Mouse (Mus musculus): ENCODE results near the gene Gm6871. TPM values are rescaled to one million over a fixed set of nuclear protein-coding genes. Genes with fewer than 3 reads are reported as not detected.
A peak's percentile ranks its signal among the peaks of the same experiment; 100 is the strongest.
"Not testable (repeated sequence)": the region's sequence is repeated elsewhere in the genome, so short reads cannot be mapped to it uniquely, and the experiment has no call there.

The Gm6871 gene
- not detected in 2 replicates for polyA plus RNA-seq (2014; fragmentation: Nextera tagmentation; extraction: Ambion mirVana)

DNA sequence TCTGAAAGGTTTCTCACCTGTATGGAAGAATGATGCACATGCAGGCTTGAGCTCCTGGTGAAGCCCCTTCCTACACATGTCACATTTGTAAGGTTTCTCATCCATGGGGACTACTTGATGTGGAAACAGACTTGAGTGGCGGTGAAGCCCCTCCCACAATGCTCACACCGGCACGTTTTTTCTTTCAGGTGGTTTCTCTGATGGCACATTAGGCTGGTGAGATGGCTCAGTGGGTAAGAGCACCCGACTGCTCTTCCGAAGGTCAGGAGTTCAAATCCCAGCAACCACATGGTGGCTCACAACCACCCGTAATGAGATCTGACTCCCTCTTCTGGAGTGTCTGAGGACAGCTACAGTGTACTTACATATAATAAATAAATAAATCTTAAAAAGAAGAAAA lies at the start of gene Gm6871:
Gene Gm6871, minus strand, starts transcription at position 101 of the 400 bp plus-strand sequence.
- DNase-seq (ENCODE audit: low spot score); H3K9ac ChIP-seq (ENCODE audit: low read depth, low read length); H3K9me3 ChIP-seq (ENCODE audit: control insufficient read depth, low read length); ATAC-seq (ENCODE audit: low FRiP score); H3K27ac ChIP-seq (ENCODE audit: low read depth, low read length); H3K4me3 ChIP-seq (ENCODE audit: low read depth, low read length); H3K4me2 ChIP-seq (replicated peaks; ENCODE audit: low read depth, low read length); H3K36me3 ChIP-seq (ENCODE audit: control insufficient read depth, insufficient read depth, low read length); H3K27me3 ChIP-seq (ENCODE audit: control insufficient read depth, insufficient read depth, low read length); H3K4me1 ChIP-seq (replicated peaks; ENCODE audit: control insufficient read depth, insufficient read depth, low read length): not testable (repeated sequence)
- 74% methylated on average over 6 of the region's 6 CpGs for WGBS

DNA sequence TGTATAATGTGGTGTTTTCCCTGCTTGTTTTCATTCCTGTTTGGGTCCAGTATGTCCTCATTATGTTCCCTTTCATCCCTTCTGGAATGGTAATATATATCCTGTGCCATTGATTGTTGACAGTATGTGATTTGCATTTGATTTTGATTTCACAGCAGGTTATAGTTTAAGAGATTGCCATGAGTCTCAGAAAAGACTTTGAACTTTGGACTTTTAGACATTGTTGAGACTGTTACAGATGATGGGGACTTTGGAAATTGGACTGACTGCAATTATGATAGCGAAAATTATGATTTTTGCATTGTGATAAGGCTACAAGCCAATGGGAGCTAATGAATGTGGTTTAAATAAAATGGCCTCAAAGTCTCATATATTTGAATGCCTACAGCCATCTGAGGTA lies 42.8 kb upstream of the Gm6871 start:
- WGBS = 91% methylated on average over 1 of the region's 1 CpGs
- ATAC-seq (ENCODE audit: low FRiP score); H3K36me3 ChIP-seq (ENCODE audit: control insufficient read depth, insufficient read depth, low read length): not testable (repeated sequence)

DNA sequence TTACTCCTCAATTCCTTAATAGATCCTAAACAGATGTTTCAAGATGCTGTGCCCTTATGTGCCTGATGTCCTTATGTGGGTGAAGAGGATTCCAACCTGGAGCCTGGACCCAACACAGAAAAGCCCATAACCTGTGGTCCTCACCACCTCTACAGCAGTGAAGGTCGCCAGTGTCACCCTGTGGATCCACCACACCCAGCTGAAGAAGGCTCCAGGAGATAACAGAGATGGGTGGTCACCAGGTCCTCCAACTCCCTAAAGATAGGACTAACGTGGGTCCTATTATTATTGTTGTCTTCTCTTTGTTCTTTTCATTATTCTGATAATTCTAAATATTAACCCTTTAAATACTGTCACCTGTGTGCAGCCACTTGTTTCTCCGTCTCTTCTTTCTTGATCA lies 38.2 kb upstream of the Gm6871 start:
- DNase-seq (ENCODE audit: low spot score) (no peak), ATAC-seq (ENCODE audit: low FRiP score) (no peak)
- H3K36me3 ChIP-seq (ENCODE audit: control insufficient read depth, insufficient read depth, low read length) = peaks cover 2% of the 10 kb centered on the region; the same call in 1 of the 2 replicates
- no peak overlapping the region for H3K4me2 ChIP-seq (replicated peaks; ENCODE audit: low read depth, low read length)
- no peak overlapping the region for H3K4me3 ChIP-seq (ENCODE audit: low read depth, low read length)
- H3K27ac ChIP-seq (ENCODE audit: low read depth, low read length) = no peak overlapping the region
- H3K9ac ChIP-seq (ENCODE audit: low read depth, low read length) = no peak overlapping the region
- no peaks in the 10 kb centered on the region for H3K27me3 ChIP-seq (ENCODE audit: control insufficient read depth, insufficient read depth, low read length)
- 87% methylated on average over 3 of the region's 3 CpGs for WGBS
- H3K9me3 ChIP-seq (ENCODE audit: control insufficient read depth, low read length) = no peaks in the 10 kb centered on the region
- no peaks in the 10 kb centered on the region for H3K4me1 ChIP-seq (replicated peaks; ENCODE audit: control insufficient read depth, insufficient read depth, low read length)

More for the DNA sequence above, 42.8 kb upstream of the Gm6871 start:
- not testable (repeated sequence) for H3K4me2 ChIP-seq (replicated peaks; ENCODE audit: low read depth, low read length); H3K4me3 ChIP-seq (ENCODE audit: low read depth, low read length); H3K27ac ChIP-seq (ENCODE audit: low read depth, low read length); H3K4me1 ChIP-seq (replicated peaks; ENCODE audit: control insufficient read depth, insufficient read depth, low read length); H3K9me3 ChIP-seq (ENCODE audit: control insufficient read depth, low read length); H3K9ac ChIP-seq (ENCODE audit: low read depth, low read length); DNase-seq (ENCODE audit: low spot score); H3K27me3 ChIP-seq (ENCODE audit: control insufficient read depth, insufficient read depth, low read length)

DNA sequence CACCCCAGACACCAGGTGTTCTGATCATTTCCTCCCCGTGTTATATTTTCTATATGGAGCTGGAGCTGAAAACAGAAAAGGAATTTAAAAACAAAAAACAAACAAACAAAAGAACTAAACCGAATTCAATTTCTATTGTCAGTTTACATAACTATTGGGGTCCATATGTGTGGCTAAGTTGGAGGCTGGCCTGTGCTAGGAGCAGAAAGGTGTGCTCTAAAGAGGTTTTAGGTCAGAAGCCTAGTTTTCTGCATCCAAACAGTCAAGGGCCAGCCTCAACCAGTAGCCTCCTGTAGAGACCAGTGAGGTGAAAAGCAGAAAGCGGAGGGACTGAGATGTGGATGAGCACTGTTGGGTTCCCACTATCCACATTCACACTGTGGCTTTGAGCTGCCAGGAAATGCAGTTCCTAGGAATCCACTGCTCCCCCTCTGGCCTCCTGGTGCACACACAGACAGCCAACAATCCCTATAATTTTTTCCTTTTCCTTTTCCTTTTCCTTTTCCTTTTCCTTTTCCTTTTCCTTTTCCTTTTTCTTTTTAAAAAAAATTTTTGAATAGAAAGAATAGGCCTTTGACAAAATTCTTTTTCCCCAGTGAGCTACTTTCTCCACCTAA lies 26.6 kb upstream of the Gm6871 start:
- 14% methylated on average over 3 of the region's 3 CpGs for WGBS
- DNase-seq (ENCODE audit: low spot score) (peak; percentile 11), ATAC-seq (ENCODE audit: low FRiP score) (no peak)
- Histone ChIP-seq H3K27ac (ENCODE audit: low read depth, low read length) (no peak overlapping the region), H3K9ac (ENCODE audit: low read depth, low read length) (peak overlapping the region; percentile 69), H3K27me3 (ENCODE audit: control insufficient read depth, insufficient read depth, low read length) (no peaks in the 10 kb centered on the region), H3K9me3 (ENCODE audit: control insufficient read depth, low read length) (no peaks in the 10 kb centered on the region), H3K4me3 (ENCODE audit: low read depth, low read length) (peak overlapping the region; percentile 63), H3K4me1 (replicated peaks; ENCODE audit: control insufficient read depth, insufficient read depth, low read length) (no peaks in the 10 kb centered on the region), H3K4me2 (replicated peaks; ENCODE audit: low read depth, low read length) (peak overlapping the region; percentile 45), H3K36me3 (ENCODE audit: control insufficient read depth, insufficient read depth, low read length) (no peaks in the 10 kb centered on the region)

DNA sequence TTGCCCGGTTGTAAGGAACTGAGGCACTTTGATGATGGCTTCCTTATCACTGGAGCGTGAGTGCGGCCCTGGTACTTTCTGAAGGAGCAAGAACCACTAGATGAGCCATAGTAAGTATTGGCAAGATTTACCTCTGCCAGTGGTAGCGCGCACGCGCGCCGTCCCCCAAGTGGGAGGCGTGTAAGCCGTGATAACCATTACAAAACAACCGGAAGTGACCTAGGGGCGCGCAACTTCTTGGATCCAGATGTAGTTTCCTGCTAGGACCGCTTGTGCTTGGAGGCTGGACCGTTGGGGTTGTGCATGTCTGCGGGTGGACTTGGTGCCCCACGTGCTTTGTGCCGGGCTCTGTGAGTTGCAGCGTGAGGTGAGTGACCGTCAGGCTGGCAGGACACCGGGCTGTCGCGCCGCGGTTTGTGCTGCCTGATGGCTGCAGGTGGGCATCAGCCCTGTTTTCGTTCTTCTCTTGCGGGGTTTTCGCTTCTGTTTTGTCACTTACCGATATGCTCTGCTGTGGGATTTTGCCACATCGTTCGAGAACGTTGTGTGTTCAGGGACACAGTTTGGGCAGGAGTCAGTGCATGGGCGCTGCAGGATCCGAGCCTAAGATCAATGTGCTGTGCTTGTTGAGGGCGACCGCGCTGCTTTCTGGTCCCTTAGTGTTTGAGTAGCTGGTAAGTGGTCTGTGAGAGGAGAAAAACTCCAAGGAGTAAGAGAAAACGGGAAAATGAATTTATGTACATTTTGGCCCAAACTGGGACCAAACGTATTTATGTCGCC lies 25.8 kb upstream of the Gm6871 start, which contains the start of gene 2610021A01Rik:
Gene 2610021A01Rik, plus strand, starts transcription at position 197 of the 780 bp plus-strand sequence.
- no peaks in the 10 kb centered on the region for H3K27me3 ChIP-seq (ENCODE audit: control insufficient read depth, insufficient read depth, low read length)
- no peaks in the 10 kb centered on the region for H3K36me3 ChIP-seq (ENCODE audit: control insufficient read depth, insufficient read depth, low read length)
- under 1% methylated on average over 41 of the region's 41 CpGs for WGBS
- H3K4me1 ChIP-seq (replicated peaks; ENCODE audit: control insufficient read depth, insufficient read depth, low read length) = no peaks in the 10 kb centered on the region
- peak within 1 kb of the TSS; percentile 45 for H3K4me2 ChIP-seq (replicated peaks; ENCODE audit: low read depth, low read length)
- no peaks in the 10 kb centered on the region for H3K9me3 ChIP-seq (ENCODE audit: control insufficient read depth, low read length)
- H3K4me3 ChIP-seq (ENCODE audit: low read depth, low read length) = peak within 1 kb of the TSS; percentile 63
- no peak within 1 kb of the TSS for H3K27ac ChIP-seq (ENCODE audit: low read depth, low read length)
- peak; percentile 98 for ATAC-seq (ENCODE audit: low FRiP score)
- peak within 1 kb of the TSS; percentile 69 for H3K9ac ChIP-seq (ENCODE audit: low read depth, low read length)
- peak; percentile 94 for DNase-seq (ENCODE audit: low spot score)

DNA sequence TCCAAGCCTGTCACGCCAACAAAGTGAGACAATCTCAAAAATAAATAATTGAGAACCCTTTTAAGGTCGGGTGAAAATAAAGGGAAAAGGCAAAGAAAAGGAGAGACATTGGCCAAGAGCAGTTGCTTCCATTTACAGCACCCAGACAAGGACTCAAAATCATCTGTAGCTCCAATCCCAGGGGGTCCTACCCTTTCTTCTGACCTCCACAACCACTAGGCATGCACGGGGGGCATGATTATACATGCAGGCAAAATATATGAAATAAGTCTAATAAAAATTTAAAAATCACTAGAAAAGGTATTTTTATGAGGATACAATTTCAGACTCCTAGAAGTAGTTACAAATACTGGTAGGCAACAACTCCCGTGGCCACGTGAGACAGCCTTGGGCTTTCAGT lies 25.2 kb upstream of the Gm6871 start:
- Histone ChIP-seq H3K4me2 (replicated peaks; ENCODE audit: low read depth, low read length) (peak overlapping the region; percentile 41), H3K27ac (ENCODE audit: low read depth, low read length) (no peak overlapping the region), H3K9ac (ENCODE audit: low read depth, low read length) (peak overlapping the region; percentile 44; the same call in 1 of the 2 replicates), H3K36me3 (ENCODE audit: control insufficient read depth, insufficient read depth, low read length) (no peaks in the 10 kb centered on the region), H3K4me3 (ENCODE audit: low read depth, low read length) (peak overlapping the region; percentile 63), H3K27me3 (ENCODE audit: control insufficient read depth, insufficient read depth, low read length) (no peaks in the 10 kb centered on the region), H3K9me3 (ENCODE audit: control insufficient read depth, low read length) (no peaks in the 10 kb centered on the region), H3K4me1 (replicated peaks; ENCODE audit: control insufficient read depth, insufficient read depth, low read length) (no peaks in the 10 kb centered on the region)
- DNase-seq (ENCODE audit: low spot score) (no peak), ATAC-seq (ENCODE audit: low FRiP score) (peak; percentile 53)
- WGBS = 50% methylated on average over 5 of the region's 5 CpGs

DNA sequence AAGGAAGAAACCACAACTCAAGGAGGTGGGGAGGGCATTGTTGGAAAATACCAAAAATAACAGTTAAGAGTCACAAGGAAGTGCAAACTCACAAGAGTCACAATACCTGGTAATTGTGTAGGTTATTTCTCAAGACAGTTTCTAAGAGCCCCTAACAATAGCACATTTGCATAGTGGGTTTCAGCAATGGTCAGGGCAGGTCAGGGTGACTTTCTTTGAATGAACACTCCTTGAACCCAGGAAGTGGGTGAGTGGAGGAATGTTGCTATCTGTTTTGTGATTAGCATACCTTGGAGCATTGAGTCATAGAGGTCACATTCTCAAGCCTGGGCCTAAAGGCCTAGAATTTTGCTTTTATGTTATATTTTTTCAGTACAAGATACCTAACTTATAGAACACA lies 14.4 kb upstream of the Gm6871 start:
- H3K27me3 ChIP-seq (ENCODE audit: control insufficient read depth, insufficient read depth, low read length); H3K36me3 ChIP-seq (ENCODE audit: control insufficient read depth, insufficient read depth, low read length); H3K4me1 ChIP-seq (replicated peaks; ENCODE audit: control insufficient read depth, insufficient read depth, low read length); H3K27ac ChIP-seq (ENCODE audit: low read depth, low read length); H3K9me3 ChIP-seq (ENCODE audit: control insufficient read depth, low read length); DNase-seq (ENCODE audit: low spot score); H3K9ac ChIP-seq (ENCODE audit: low read depth, low read length); H3K4me2 ChIP-seq (replicated peaks; ENCODE audit: low read depth, low read length); H3K4me3 ChIP-seq (ENCODE audit: low read depth, low read length); ATAC-seq (ENCODE audit: low FRiP score): not testable (repeated sequence)

DNA sequence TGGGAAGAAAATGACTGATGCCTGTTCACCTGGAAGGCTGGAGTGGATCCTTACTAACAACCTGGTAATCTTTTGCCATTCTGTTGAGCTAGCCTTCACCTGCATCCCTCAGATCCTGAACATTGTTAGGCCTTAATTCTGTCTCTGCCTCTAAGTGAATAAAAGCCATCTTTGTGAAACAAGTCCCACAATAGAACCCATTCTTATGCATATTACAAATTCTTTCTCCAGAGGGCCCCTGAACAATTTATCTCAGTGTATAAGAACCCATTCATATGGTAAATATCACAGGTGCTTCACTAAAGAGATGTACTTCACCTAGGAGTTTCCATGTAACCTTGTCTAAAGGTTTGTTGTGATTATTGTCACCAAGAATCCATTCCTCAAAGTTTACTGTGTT lies 8.6 kb upstream of the Gm6871 start:
- no peaks in the 10 kb centered on the region for H3K9me3 ChIP-seq (ENCODE audit: control insufficient read depth, low read length)
- H3K36me3 ChIP-seq (ENCODE audit: control insufficient read depth, insufficient read depth, low read length) = no peaks in the 10 kb centered on the region
- no peak overlapping the region for H3K4me2 ChIP-seq (replicated peaks; ENCODE audit: low read depth, low read length)
- ATAC-seq (ENCODE audit: low FRiP score) (no peak), DNase-seq (ENCODE audit: low spot score) (no peak)
- no peak overlapping the region for H3K9ac ChIP-seq (ENCODE audit: low read depth, low read length)
- H3K4me1 ChIP-seq (replicated peaks; ENCODE audit: control insufficient read depth, insufficient read depth, low read length) = no peaks in the 10 kb centered on the region
- no peak overlapping the region for H3K27ac ChIP-seq (ENCODE audit: low read depth, low read length)
- H3K27me3 ChIP-seq (ENCODE audit: control insufficient read depth, insufficient read depth, low read length) = no peaks in the 10 kb centered on the region
- H3K4me3 ChIP-seq (ENCODE audit: low read depth, low read length) = no peak overlapping the region

DNA sequence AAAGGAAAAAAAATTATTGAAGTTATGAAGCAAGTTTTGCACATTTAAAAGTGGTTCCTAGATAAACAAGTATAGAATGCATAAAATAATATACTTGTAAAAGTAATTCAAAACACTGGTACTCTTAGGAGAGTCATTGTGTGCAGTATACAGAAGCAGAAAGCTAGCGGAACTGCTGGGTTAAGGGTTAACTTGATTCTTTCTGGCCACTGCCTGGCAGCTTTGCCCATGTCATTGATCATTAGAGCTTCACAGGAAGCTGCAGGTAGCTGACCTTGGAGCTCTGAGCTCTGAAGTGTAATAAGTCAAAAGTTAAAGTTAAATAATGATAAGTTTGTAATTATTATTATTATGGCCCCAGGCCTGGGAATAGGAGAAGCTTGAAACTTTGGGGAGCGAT lies 4.5 kb upstream of the Gm6871 start:
- ATAC-seq (ENCODE audit: low FRiP score) = no peak
- DNase-seq (ENCODE audit: low spot score) = no peak

More for the DNA sequence above, 4.5 kb upstream of the Gm6871 start:
- H3K36me3 ChIP-seq (ENCODE audit: control insufficient read depth, insufficient read depth, low read length) = no peaks in the 10 kb centered on the region
- 87% methylated on average over 2 of the region's 2 CpGs for WGBS
- H3K9me3 ChIP-seq (ENCODE audit: control insufficient read depth, low read length) = no peaks in the 10 kb centered on the region
- no peaks in the 10 kb centered on the region for H3K4me1 ChIP-seq (replicated peaks; ENCODE audit: control insufficient read depth, insufficient read depth, low read length)
- H3K4me3 ChIP-seq (ENCODE audit: low read depth, low read length) = no peak overlapping the region
- no peak overlapping the region for H3K4me2 ChIP-seq (replicated peaks; ENCODE audit: low read depth, low read length)
- H3K27ac ChIP-seq (ENCODE audit: low read depth, low read length) = no peak overlapping the region
- no peaks in the 10 kb centered on the region for H3K27me3 ChIP-seq (ENCODE audit: control insufficient read depth, insufficient read depth, low read length)
- no peak overlapping the region for H3K9ac ChIP-seq (ENCODE audit: low read depth, low read length)

Data from hindbrain, embryonic 11.5 days (tissue).